In genomic region chr1:65146601-65147000, GRCm38 (mm10) we compare ENCODE assay signal across 18 mouse cellular contexts. TPM values are rescaled to one million over a fixed set of nuclear protein-coding genes. Genes with fewer than 3 reads are reported as not detected.
"Had no signal": no experiment of that assay in that cellular context is flagged by ENCODE, and none has a peak within 500 bp of the region (broad histone marks: within the 10 kb centered on the region; RNA-seq: fewer than 3 reads in every experiment).

No protein-coding gene starts in this region.

- H3K4me2 ChIP-seq: kidney, embryonic 15.5 days; limb, embryonic 12.5 days; liver, embryonic 13.5 days; lung, embryonic 15.5 days; midbrain, embryonic 13.5 days; neural tube, embryonic 15.5 days had no signal

- ATAC-seq: liver, postnatal 0 days; midbrain, embryonic 13.5 days had no signal

- DNase-seq: kidney, postnatal 4 days; liver; liver, embryonic 13.5 days; liver, postnatal 0 days; right cerebral cortex, adult 18-20 months; right cerebral cortex, postnatal 25 days; thymus, postnatal 4 days had no signal

- H3K27me3 ChIP-seq: kidney, embryonic 15.5 days; limb, embryonic 12.5 days; liver, embryonic 13.5 days; lung, embryonic 15.5 days; midbrain, embryonic 13.5 days; neural tube, embryonic 15.5 days had no signal

- H3K4me1 ChIP-seq: kidney, embryonic 15.5 days; limb, embryonic 12.5 days; liver, embryonic 13.5 days; lung, embryonic 15.5 days; midbrain, embryonic 13.5 days; neural tube, embryonic 15.5 days had no signal

- H3K27ac ChIP-seq: kidney, embryonic 15.5 days; layer of hippocampus, adult 2 months; limb, embryonic 12.5 days; liver, embryonic 13.5 days; lung, embryonic 15.5 days; midbrain, embryonic 13.5 days; neural tube, embryonic 15.5 days; stomach, postnatal 0 days had no signal

- H3K36me3 ChIP-seq: kidney, embryonic 15.5 days; limb, embryonic 12.5 days; liver, embryonic 13.5 days; lung, embryonic 15.5 days; midbrain, embryonic 13.5 days; neural tube, embryonic 15.5 days had no signal

- H3K4me3 ChIP-seq: kidney, embryonic 15.5 days; layer of hippocampus, adult 2 months; limb, embryonic 12.5 days; liver, embryonic 13.5 days; lung, embryonic 15.5 days; midbrain, embryonic 13.5 days; myocyte; neural tube, embryonic 15.5 days had no signal

- H3K9ac ChIP-seq: kidney, embryonic 15.5 days; limb, embryonic 12.5 days; liver, embryonic 13.5 days; liver, postnatal 0 days; lung, embryonic 15.5 days; midbrain, embryonic 13.5 days; neural tube, embryonic 15.5 days had no signal

- H3K9me3 ChIP-seq: kidney, embryonic 15.5 days; limb, embryonic 12.5 days; liver, embryonic 13.5 days; lung, embryonic 15.5 days; midbrain, embryonic 13.5 days; neural tube, embryonic 15.5 days had no signal

RNA-seq across cellular contexts. Expression of gene D630023F18Rik, which starts 23.6 kb away (rescaled TPM):
- total RNA-seq: megakaryocyte-erythroid progenitor cell, adult 5-6 weeks had no signal
- polyA plus RNA-seq: myocyte; neural tube, embryonic 11.5 days had no signal

RNA-seq across cellular contexts. Expression of gene Gm28845, which starts 27.2 kb away (rescaled TPM):
- total RNA-seq: megakaryocyte-erythroid progenitor cell, adult 5-6 weeks had no signal
- polyA plus RNA-seq: intestine, embryonic 14.5 days; kidney, embryonic 15.5 days; limb, embryonic 12.5 days; liver, embryonic 13.5 days; liver, postnatal 0 days; lung, embryonic 15.5 days; midbrain, embryonic 13.5 days; myocyte; neural tube, embryonic 11.5 days; neural tube, embryonic 15.5 days; stomach, postnatal 0 days had no signal

RNA-seq across cellular contexts. Expression of gene Cryga, which starts 43.4 kb away (rescaled TPM):
- total RNA-seq: megakaryocyte-erythroid progenitor cell, adult 5-6 weeks had no signal
- polyA plus RNA-seq: intestine, embryonic 14.5 days; kidney, embryonic 15.5 days; limb, embryonic 12.5 days; liver, embryonic 13.5 days; liver, postnatal 0 days; lung, embryonic 15.5 days; midbrain, embryonic 13.5 days; myocyte; neural tube, embryonic 11.5 days; stomach, postnatal 0 days had no signal
